Mouse (Mus musculus) erythroblast, adult 5-6 weeks (primary cell): Measurements from ENCODE around the gene Raly. TPM values are rescaled to one million over a fixed set of nuclear protein-coding genes. Genes with fewer than 3 reads are reported as not detected.
A peak's percentile ranks its signal among the peaks of the same experiment; 100 is the strongest.
"Not testable (repeated sequence)": the region's sequence is repeated elsewhere in the genome, so short reads cannot be mapped to it uniquely, and the experiment has no call there.

Experiments used
- ATAC-seq: replicated peaks from 2 replicates; pipeline ENCODE4 v1.8.0; 2016; ENCODE audit warnings: moderate number of reproducible peaks, mild to moderate bottlenecking, moderate TSS enrichment, inconsistent platforms; ENCODE audit not compliant: poor library complexity, low FRiP score, severe bottlenecking
- total RNA-seq, 2 experiments: library from RNA; stranded (forward) in 1 of 2; stranded (reverse) in 1 of 2; fragments of 150-400 nt in 1 of 2; fragments of 200-764, 138-1000 nt in 1 of 2; gene quantifications; 2 replicates each; pipeline versions ENCODE4 v1.2.3 to v1.2.4; 2015 to 2017; ENCODE audit warnings: low replicate concordance in 2 of 2

The Raly gene
- total RNA-seq, 2 experiments from 2014 or later, result 31.1 to 51.7 TPM

- ATAC-seq, result no peak
Measured at GRCm38 (mm10) chr2:154832471-154832870, 41.6 kb downstream of the Raly start.

- no peak for ATAC-seq
Measured at GRCm38 (mm10) chr2:154834149-154834865, 43.4 kb downstream of the Raly start.

DNA sequence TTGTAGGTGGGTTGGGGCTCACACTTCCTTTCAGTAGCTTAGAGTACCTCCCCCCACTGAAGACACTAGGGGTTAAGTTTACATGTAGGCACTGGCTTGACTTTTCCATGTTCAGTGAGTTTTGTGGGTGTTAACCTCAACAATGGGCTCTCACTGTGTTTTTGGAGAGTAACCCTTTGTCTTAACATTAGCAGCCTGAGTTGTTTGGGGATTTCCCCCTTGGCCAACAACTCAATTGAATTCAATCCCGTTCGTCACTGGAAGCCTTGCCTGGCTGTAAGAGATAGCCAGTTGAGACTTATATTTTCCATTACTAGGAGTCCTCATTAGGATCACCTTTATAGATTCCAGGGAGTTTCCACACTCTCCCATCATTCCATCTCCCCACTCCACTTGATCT, 45.6 kb downstream of the Raly start:
- no peak for ATAC-seq

- ATAC-seq, result no peak
Measured at GRCm38 (mm10) chr2:154848086-154848485, 57.2 kb downstream of the Raly start.

- ATAC-seq, result no peak
Measured at GRCm38 (mm10) chr2:154855383-154855782, 64.5 kb downstream of the Raly start.

DNA sequence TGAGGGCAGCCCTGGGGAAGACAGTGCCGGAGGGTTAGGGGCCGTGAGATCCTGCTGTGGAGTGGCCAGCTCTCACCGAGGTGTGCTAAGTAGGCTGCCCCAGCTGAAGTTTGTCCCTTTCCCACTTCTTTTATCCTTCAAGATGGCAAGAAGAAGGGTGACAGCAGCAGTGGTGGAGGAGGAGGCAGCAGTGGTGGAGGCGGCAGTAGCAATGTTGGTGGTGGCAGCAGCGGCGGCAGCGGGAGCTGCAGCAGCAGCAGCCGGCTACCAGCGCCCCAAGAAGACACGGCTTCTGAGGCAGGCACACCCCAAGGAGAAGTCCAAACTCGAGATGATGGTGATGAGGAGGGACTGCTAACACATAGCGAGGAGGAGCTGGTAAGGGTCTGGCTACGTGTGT, 72.8 kb downstream of the Raly start:
- ATAC-seq, result no peak

DNA sequence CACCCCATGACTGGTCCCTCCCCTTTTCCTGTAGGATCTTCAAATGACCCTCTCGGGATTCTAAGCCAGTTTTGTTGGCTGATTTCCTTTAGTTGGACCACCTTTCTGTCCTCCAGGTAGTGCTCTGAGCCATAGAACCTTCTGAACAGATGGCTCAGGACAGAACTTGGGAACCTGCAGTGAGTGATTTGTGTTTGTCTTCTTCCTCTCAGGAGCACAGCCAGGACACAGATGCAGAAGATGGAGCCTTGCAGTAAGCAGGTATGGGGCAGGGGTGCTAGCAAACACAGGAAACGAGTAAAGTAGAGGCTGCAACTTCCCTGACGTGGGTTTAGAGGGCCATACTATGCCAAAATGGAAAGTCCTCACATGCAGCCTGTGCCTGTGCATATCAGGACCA, 74.8 kb downstream of the Raly start:
- no peak for ATAC-seq

DNA sequence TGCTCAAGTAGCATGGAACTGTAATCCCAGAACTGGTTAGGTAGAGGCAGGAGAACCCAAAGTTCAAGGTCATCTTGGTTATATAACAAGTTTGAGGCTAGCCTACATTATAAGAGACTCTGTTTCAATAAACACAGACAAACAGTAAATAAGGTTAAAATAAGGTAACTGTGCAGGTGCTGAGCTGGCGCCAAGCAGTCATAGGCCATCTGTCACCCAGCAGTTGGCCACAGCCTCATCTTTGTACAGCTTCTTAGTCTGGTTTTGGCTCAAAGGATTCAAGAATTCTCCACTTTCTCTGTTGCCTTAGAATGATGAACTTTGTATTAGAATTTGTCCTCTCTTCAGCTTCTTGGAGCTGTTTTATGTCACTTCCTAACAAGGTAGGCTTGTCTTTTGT, 77.2 kb downstream of the Raly start:
- no peak for ATAC-seq

- ATAC-seq, result no peak
Measured at GRCm38 (mm10) chr2:154869954-154870641, 79.2 kb downstream of the Raly start.

DNA sequence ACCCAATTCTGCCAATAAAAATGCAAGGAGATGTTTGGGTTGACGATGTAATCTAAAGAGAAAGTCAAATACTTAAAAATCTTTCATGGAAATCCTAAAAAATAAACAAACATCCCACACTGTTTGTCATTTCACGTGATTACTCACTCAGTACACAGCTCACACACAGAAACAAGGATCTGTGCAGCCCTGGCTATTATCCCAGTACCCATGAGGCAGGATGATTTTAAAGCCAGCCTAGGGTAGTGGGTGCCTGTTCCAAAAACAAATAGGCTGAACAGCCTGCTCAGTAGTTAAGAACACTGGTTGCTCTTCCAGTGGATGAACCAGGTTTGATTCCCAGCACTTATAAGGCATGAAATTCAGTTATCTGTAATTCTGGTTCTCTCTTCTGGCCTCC, 85.7 kb downstream of the Raly start:
- ATAC-seq, result no peak

DNA sequence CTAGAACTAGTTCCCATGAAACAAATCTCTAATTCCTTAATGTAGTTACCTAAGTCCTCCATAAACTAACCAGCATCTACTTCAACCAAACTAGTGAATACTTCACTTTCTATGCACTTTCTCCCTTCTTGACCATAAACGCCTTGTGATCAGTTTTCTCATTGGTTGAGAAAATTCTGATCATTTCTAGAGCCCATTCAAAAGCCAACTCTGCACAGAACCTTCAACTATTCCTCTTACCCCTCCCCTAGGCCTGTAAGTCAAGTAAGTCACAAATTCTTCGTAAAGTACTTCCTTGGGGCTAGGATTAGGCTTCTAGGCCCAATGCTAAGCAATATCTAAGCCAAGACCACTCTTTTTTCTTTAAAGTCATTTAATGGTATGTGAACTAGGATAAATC, 100.7 kb downstream of the Raly start:
- no peak for ATAC-seq

DNA sequence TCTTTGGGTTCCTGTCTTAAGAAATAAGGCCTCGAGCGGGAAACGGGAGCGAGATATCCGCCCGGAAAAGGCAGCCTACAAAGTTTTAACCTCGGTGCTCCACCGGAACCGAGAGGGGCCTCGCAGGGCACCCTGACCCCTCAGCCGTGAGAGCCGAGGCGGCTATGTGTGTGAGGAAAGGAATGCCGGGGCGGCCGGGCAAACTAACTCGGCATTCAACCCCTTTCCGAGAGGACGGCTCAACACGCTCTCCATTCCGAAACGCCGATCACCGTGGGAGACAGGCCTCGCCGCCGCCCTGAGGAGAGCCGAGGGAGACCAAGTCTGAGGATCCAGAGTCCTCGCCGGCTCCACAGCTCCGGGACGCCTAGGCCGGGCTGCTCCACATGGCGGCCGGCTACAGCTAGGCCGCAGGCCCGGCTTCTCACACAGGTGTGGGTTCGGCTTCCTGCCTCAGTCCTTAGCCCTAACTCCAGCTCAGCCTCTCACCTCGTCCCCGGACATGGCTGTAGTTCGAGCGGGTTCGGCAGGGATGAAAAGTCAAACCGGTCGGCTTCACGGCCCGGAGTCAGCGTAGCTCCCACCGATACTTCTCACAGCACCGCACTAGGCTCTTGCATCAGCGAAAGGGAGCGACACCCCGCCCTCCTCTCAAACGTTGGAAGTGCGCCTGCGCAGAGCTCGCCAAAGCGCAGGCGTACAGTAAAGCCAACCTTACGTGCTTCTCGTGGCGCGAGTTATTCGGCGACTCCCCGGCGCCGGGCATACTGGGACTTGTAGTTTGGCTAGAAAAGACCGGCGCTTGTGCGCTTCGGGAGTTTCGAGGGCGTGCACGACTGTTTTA, 101.5 kb downstream of the Raly start, which contains the start of gene Eif2s2:
Eif2s2 (minus strand) TSS at position 735 of the 844 bp plus-strand sequence.
- peak; percentile 97 for ATAC-seq

- peak; percentile 38 for ATAC-seq
Measured at GRCm38 (mm10) chr2:154893045-154893385, 102.1 kb downstream of the Raly start.

GRCm38 (mm10) chr2:154893548-154893947, 102.7 kb downstream of the Raly start:
- no peak for ATAC-seq

DNA sequence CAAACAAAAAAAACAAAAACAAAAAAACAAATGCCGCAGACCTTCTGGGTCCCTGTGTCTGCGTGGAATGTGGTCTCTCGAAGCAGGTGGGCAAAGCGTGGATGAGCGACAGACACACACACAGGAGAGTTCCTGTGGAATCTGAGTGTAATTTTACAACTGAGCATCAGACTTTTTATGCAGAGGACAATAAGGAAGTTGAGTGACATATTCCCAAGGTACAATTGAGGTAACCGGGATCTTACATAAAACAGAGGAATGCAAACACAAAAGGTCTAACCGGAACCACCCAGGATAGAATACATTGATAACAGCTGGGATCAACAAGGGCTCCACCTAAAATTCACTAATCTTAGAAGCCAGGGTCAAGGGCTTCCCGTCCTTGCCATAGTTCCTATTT, 108.1 kb downstream of the Raly start:
- ATAC-seq, result not testable (repeated sequence)

DNA sequence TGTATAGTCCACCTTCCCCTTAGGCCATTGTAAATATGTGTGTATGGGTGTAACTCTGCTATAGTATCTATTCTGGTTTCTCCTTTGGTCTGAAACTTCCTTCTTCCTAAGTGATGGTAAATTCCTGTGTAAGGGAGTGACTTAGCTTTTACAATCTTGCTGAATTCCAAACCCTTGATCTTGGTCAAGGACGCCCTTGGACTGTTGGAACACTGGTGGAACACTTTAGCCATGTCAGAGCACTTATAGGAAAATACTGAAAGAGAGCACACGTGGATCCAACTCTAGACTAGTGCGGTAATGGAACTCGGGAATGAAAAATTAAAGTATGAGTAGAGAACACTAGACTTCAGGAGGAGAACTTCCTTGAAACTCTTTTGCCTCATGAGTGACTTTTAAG, 108.5 kb downstream of the Raly start:
- not testable (repeated sequence) for ATAC-seq

DNA sequence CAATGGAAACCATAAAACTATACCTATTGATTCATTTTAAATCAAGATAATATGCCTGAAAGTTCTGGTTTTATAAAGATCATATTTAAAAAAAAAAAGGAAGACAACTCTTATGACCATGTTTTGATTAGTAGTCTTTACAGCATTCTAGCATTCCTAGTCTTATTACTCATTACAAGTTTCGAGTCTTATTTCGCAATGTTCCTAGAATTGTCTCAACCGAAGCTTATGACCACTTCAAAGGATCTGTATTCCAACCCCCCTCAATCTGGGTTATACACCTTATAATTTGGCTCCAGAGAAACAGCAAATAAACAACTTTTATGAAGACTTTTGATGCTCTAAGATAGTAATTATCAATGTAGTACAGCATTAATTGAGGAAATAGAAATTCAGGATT, 111.2 kb downstream of the Raly start:
- ATAC-seq, result no peak

GRCm38 (mm10) chr2:154905796-154906195, 114.9 kb downstream of the Raly start:
- ATAC-seq, result no peak

DNA sequence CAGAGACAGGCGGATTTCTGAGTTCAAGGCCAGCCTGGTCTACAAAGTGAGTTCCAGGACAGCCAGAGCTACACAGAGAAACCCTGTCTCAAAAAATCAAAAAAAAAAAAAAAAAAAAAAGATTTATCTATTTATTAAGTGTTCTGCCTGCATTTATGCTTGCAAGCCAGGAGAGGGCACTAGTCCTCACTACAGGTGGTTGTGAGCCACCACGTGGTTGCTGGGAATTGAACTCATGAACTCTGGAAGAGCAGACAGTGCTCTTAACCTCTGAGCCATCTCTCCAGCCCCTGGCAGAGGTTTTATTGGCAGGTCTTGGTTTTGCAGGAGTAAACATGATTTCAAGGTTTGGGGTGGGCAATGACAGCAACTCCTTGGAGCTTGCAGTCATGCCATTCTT, 117.3 kb downstream of the Raly start:
- 0 out of 2 replicates have a peak, but pooled peaks have one; percentile 30 for ATAC-seq

DNA sequence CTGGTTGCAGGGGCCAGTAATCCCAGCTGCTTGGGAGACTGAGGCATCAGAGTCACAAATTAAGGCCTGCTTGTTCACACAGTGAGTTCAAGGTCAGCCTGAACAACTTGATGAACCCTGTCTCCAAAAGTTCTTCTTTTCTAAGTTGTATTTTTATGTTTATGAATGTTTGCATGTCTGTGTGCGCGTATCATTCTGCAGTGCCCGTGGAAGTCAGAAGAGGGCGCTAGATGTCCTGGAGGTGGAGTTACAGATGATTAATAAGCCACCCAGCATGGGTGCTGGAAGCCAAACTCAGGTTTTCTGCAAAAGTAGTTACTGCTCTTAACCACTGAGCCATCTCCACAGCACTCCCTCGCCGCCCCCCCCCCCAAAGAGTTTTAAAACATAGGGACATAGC, 118.9 kb downstream of the Raly start:
- ATAC-seq, result no peak
